In genomic region chr10:127427107-127427506, GRCm38 (mm10) we compare ENCODE assay signal across 14 mouse cellular contexts. TPM values are rescaled to one million over a fixed set of nuclear protein-coding genes. Genes with fewer than 3 reads are reported as not detected.
DNase-seq lines count a peak whose midpoint lies in the region; ATAC-seq and TF ChIP-seq lines count a peak whose summit lies in the region.
"Had no signal": no experiment of that assay in that cellular context is flagged by ENCODE, and none has a peak within 500 bp of the region (broad histone marks: within the 10 kb centered on the region; RNA-seq: fewer than 3 reads in every experiment).

No protein-coding gene starts in this region.

- no peaks in the 10 kb centered on the region for H3K27me3 ChIP-seq in forebrain, embryonic 13.5 days
- H3K27me3 ChIP-seq in forebrain, embryonic 14.5 days (replicated peaks; ENCODE audit: control insufficient read depth, insufficient read depth, low read length) = no peaks in the 10 kb centered on the region
- no peaks in the 10 kb centered on the region for H3K27me3 ChIP-seq in liver, adult 2 months (ENCODE audit: control insufficient read depth, insufficient read depth, low read length)
- H3K27me3 ChIP-seq in liver, embryonic 12.5 days (replicated peaks) = no peaks in the 10 kb centered on the region
- no peaks in the 10 kb centered on the region for H3K27me3 ChIP-seq in heart, adult 2 months (ENCODE audit: control insufficient read depth, insufficient read depth, low read length)
- no peaks in the 10 kb centered on the region for H3K27me3 ChIP-seq in intestine, embryonic 16.5 days (replicated peaks; ENCODE audit: control insufficient read depth, insufficient read depth, low read length)
- H3K27me3 ChIP-seq: embryonic facial prominence, embryonic 13.5 days had no signal

- peaks cover 19% of the 10 kb centered on the region for H3K4me1 ChIP-seq in forebrain, embryonic 13.5 days
- H3K4me1 ChIP-seq in forebrain, embryonic 14.5 days (ENCODE audit: control insufficient read depth, insufficient read depth, low read length) = peaks cover 11% of the 10 kb centered on the region; the same call in 1 of the 2 replicates
- H3K4me1 ChIP-seq in liver, adult 2 months (ENCODE audit: control insufficient read depth, insufficient read depth, low read length) = peaks cover 23% of the 10 kb centered on the region
- peaks cover 32% of the 10 kb centered on the region for H3K4me1 ChIP-seq in liver, embryonic 12.5 days
- peaks cover 18% of the 10 kb centered on the region for H3K4me1 ChIP-seq in heart, adult 2 months (ENCODE audit: control insufficient read depth, insufficient read depth, low read length)
- H3K4me1 ChIP-seq in intestine, embryonic 16.5 days (ENCODE audit: control insufficient read depth, insufficient read depth, low read length) = peaks cover 15% of the 10 kb centered on the region

- H3K4me2 ChIP-seq in forebrain, embryonic 13.5 days = no peak overlapping the region
- no peak overlapping the region for H3K4me2 ChIP-seq in forebrain, embryonic 14.5 days (ENCODE audit: low read length)
- H3K4me2 ChIP-seq in liver, embryonic 12.5 days = no peak overlapping the region
- H3K4me2 ChIP-seq in intestine, embryonic 16.5 days (ENCODE audit: low read depth, low read length) = no peak overlapping the region
- H3K4me2 ChIP-seq: embryonic facial prominence, embryonic 13.5 days had no signal

- DNase-seq in forebrain, embryonic 14.5 days (ENCODE audit: low spot score) = no peak
- DNase-seq in liver, adult 2 months (ENCODE audit: extremely low read depth, low read depth, low spot score) = peak; percentile 61
- peak in 1 of 2 experiments; percentile 46 for DNase-seq in heart, adult 2 months
- DNase-seq in layer of hippocampus, postnatal 10 days (ENCODE audit: low spot score in 2 of 2) = no peak
- no peak for DNase-seq in adrenal gland, adult 18-20 months (ENCODE audit: low spot score in 2 of 2)
- DNase-seq: adrenal gland, adult 2 months; gastrocnemius, postnatal 25 days had no signal

- TF ChIP-seq EP300 in heart, adult 2 months (IDR thresholded peaks at IDR 0.05; ENCODE audit: insufficient read depth, low read depth, low read length) = no peak

- H3K36me3 ChIP-seq in forebrain, embryonic 13.5 days (ENCODE audit: poor library complexity, severe bottlenecking) = 0 out of 2 replicates have a peak, but pooled peaks cover 8% of the 10 kb centered on the region
- no peaks in the 10 kb centered on the region for H3K36me3 ChIP-seq in forebrain, embryonic 14.5 days (ENCODE audit: control insufficient read depth, insufficient read depth, low read length)
- 0 out of 2 replicates have a peak, but pooled peaks cover 2% of the 10 kb centered on the region for H3K36me3 ChIP-seq in liver, adult 2 months (ENCODE audit: control insufficient read depth, insufficient read depth, low read length)
- H3K36me3 ChIP-seq in liver, embryonic 12.5 days = peaks cover 13% of the 10 kb centered on the region; the same call in 1 of the 2 replicates
- H3K36me3 ChIP-seq in heart, adult 2 months (ENCODE audit: control insufficient read depth, insufficient read depth, low read length) = peaks cover 15% of the 10 kb centered on the region
- no peaks in the 10 kb centered on the region; the same call in 1 of the 2 replicates for H3K36me3 ChIP-seq in intestine, embryonic 16.5 days (ENCODE audit: control insufficient read depth, insufficient read depth, low read length)

- WGBS in forebrain, embryonic 13.5 days = 87% methylated on average over 1 of the region's 1 CpGs
- WGBS in forebrain, embryonic 14.5 days = 92% methylated on average over 1 of the region's 1 CpGs
- 67% methylated on average over 1 of the region's 1 CpGs for WGBS in liver, adult 2 months
- WGBS in liver, embryonic 12.5 days (ENCODE audit: insufficient replicate concordance) = 43% methylated on average over 1 of the region's 1 CpGs
- WGBS in heart, adult 2 months = 55% methylated on average over 1 of the region's 1 CpGs
- WGBS in intestine, embryonic 16.5 days = 74% methylated on average over 1 of the region's 1 CpGs

- ATAC-seq in forebrain, embryonic 13.5 days = no peak
- ATAC-seq in forebrain, embryonic 14.5 days = no peak
- ATAC-seq in liver, embryonic 12.5 days = no peak
- ATAC-seq in intestine, embryonic 16.5 days = 0 out of 2 replicates have a peak, but pooled peaks have one; percentile 34

- intact Hi-C loops in heart, adult 2 months (cut with DNase I) = loop anchor here (5.0 kb wide), 1 partner anchor 45 kb away; the partner anchor contains the start of gene R3hdm2

- no peak overlapping the region for H3K9ac ChIP-seq in forebrain, embryonic 13.5 days
- no peak overlapping the region for H3K9ac ChIP-seq in forebrain, embryonic 14.5 days (ENCODE audit: low read length)
- H3K9ac ChIP-seq in liver, adult 2 months (ENCODE audit: low read depth, low read length) = no peak overlapping the region
- H3K9ac ChIP-seq in liver, embryonic 12.5 days = no peak overlapping the region
- H3K9ac ChIP-seq in heart, adult 2 months (ENCODE audit: low read depth, low read length) = 0 out of 2 replicates have a peak overlapping the region, but pooled peaks have one; percentile 4
- H3K9ac ChIP-seq in intestine, embryonic 16.5 days (ENCODE audit: low read depth, low read length) = no peak overlapping the region
- H3K9ac ChIP-seq: embryonic facial prominence, embryonic 13.5 days had no signal

- TF ChIP-seq CTCF in liver, adult 2 months (IDR thresholded peaks at IDR 0.05; ENCODE audit: low read depth, low read length) = no peak
- no peak for TF ChIP-seq CTCF in heart, adult 2 months (IDR thresholded peaks at IDR 0.05)

- no peaks in the 10 kb centered on the region for H3K9me3 ChIP-seq in forebrain, embryonic 13.5 days (replicated peaks)
- no peaks in the 10 kb centered on the region for H3K9me3 ChIP-seq in forebrain, embryonic 14.5 days (replicated peaks; ENCODE audit: control insufficient read depth, low read length)
- H3K9me3 ChIP-seq in liver, embryonic 12.5 days (replicated peaks) = no peaks in the 10 kb centered on the region
- H3K9me3 ChIP-seq in intestine, embryonic 16.5 days (ENCODE audit: control insufficient read depth, low read length) = no peaks in the 10 kb centered on the region
- H3K9me3 ChIP-seq: embryonic facial prominence, embryonic 13.5 days had no signal

- TF ChIP-seq POLR2A in liver, adult 2 months (IDR thresholded peaks at IDR 0.05; ENCODE audit: extremely low read depth, insufficient read depth, low read length) = no peak
- TF ChIP-seq POLR2A in heart, adult 2 months (IDR thresholded peaks at IDR 0.05; ENCODE audit: insufficient read depth, low read depth, low read length) = no peak

- peaks cover 12% of the 10 kb centered on the region; the same call in 1 of the 2 replicates for H3K79me2 ChIP-seq in liver, adult 2 months (ENCODE audit: control insufficient read depth, insufficient read depth, low read length)
- 0 out of 2 replicates have a peak, but pooled peaks cover 1% of the 10 kb centered on the region for H3K79me2 ChIP-seq in heart, adult 2 months (replicated peaks; ENCODE audit: control insufficient read depth, insufficient read depth, low read length)

- 0 out of 2 replicates have a peak overlapping the region, but pooled peaks have one; percentile 65 for H3K27ac ChIP-seq in forebrain, embryonic 13.5 days
- H3K27ac ChIP-seq in forebrain, embryonic 14.5 days (ENCODE audit: low read depth, low read length) = no peak overlapping the region
- no peak overlapping the region for H3K27ac ChIP-seq in liver, adult 2 months (replicated peaks; ENCODE audit: insufficient read depth, low read depth, low read length)
- no peak overlapping the region for H3K27ac ChIP-seq in liver, embryonic 12.5 days
- peak overlapping the region; percentile 75 for H3K27ac ChIP-seq in heart, adult 2 months
- H3K27ac ChIP-seq in intestine, embryonic 16.5 days (ENCODE audit: low read length) = peak overlapping the region; percentile 20; the same call in 1 of the 2 replicates
- H3K27ac ChIP-seq: embryonic facial prominence, embryonic 13.5 days had no signal

- no peak overlapping the region for H3K4me3 ChIP-seq in forebrain, embryonic 13.5 days
- H3K4me3 ChIP-seq in forebrain, embryonic 14.5 days (ENCODE audit: low read depth, low read length) = no peak overlapping the region
- no peak overlapping the region for H3K4me3 ChIP-seq in liver, adult 2 months (ENCODE audit: insufficient read depth, low read depth, low read length)
- H3K4me3 ChIP-seq in liver, embryonic 12.5 days = no peak overlapping the region
- no peak overlapping the region for H3K4me3 ChIP-seq in heart, adult 2 months
- no peak overlapping the region for H3K4me3 ChIP-seq in intestine, embryonic 16.5 days (ENCODE audit: low read length)
- H3K4me3 ChIP-seq: embryonic facial prominence, embryonic 13.5 days had no signal

RNA-seq across cellular contexts. Expression of gene R3hdm2, which starts 47.0 kb away (rescaled TPM):
- 35.7 and 39.3 TPM in 2 replicates for polyA plus RNA-seq in forebrain, embryonic 13.5 days (2015; fragmentation: Nextera tagmentation; extraction: Ambion mirVana)
- polyA plus RNA-seq in forebrain, embryonic 14.5 days (2014; fragmentation: Nextera tagmentation; extraction: Ambion mirVana) = 24.2 and 32.4 TPM in 2 replicates
- 15.8 and 17.5 TPM in 2 replicates for total RNA-seq in liver, adult 2 months (2014; rRNA removed)
- 66.9 and 70.1 TPM in 2 replicates for polyA plus RNA-seq in liver, adult 2 months (2012; rRNA removed)
- polyA plus RNA-seq in liver, embryonic 12.5 days (2016; fragmentation: Nextera tagmentation; extraction: Ambion mirVana) = 16.7 and 19.0 TPM in 2 replicates
- 100 to 1,000 TPM; 151 to 171 TPM for total RNA-seq in heart, adult 2 months (2021)
- 120 and 154 TPM in 2 replicates for polyA plus RNA-seq in heart, adult 2 months (2012; rRNA removed)
- 17.7 and 18.3 TPM in 2 replicates for polyA plus RNA-seq in intestine, embryonic 16.5 days (2015; fragmentation: Nextera tagmentation; extraction: Ambion mirVana)
- 100 to 1,000 TPM; 174 to 178 TPM for total RNA-seq in layer of hippocampus, postnatal 10 days (2021)
- total RNA-seq in adrenal gland, adult 18-20 months (2021) = 100 to 1,000 TPM; 104 to 117 TPM

RNA-seq across cellular contexts. Expression of gene Inhbc, which starts 56.9 kb away (rescaled TPM):
- polyA plus RNA-seq in forebrain, embryonic 13.5 days (2015; fragmentation: Nextera tagmentation; extraction: Ambion mirVana) = not detected in 2 replicates
- polyA plus RNA-seq in forebrain, embryonic 14.5 days (2014; fragmentation: Nextera tagmentation; extraction: Ambion mirVana) = not detected in 2 replicates
- total RNA-seq in liver, adult 2 months (2014; rRNA removed) = 8.2 and 18.4 TPM in 2 replicates
- polyA plus RNA-seq in liver, adult 2 months (2012; rRNA removed) = 58.0 and 61.8 TPM in 2 replicates
- 1.1 and 1.5 TPM in 2 replicates for polyA plus RNA-seq in liver, embryonic 12.5 days (2016; fragmentation: Nextera tagmentation; extraction: Ambion mirVana)
- not detected for total RNA-seq in heart, adult 2 months (2021)
- polyA plus RNA-seq in heart, adult 2 months (2012; rRNA removed) = 0.18 TPM in 1 of 2 replicates, not detected in the other
- polyA plus RNA-seq in intestine, embryonic 16.5 days (2015; fragmentation: Nextera tagmentation; extraction: Ambion mirVana) = not detected in 2 replicates
- not detected for total RNA-seq in layer of hippocampus, postnatal 10 days (2021)
- not detected for total RNA-seq in adrenal gland, adult 18-20 months (2021)
- total RNA-seq: gastrocnemius, postnatal 25 days; left cerebral cortex, adult 18-20 months had no signal
- polyA plus RNA-seq: cerebellum, adult 2 months; embryonic facial prominence, embryonic 13.5 days; kidney, adult 2 months had no signal

Comparison
In these comparisons a context has a peak if more than half of its experiments do, and no peak if none do; other contexts are left out.
1. H3K27ac ChIP-seq: peak in forebrain, embryonic 13.5 days (single experiment), heart, adult 2 months (single experiment) and intestine, embryonic 16.5 days (single experiment); none in forebrain, embryonic 14.5 days (single experiment), liver, adult 2 months (single experiment) and liver, embryonic 12.5 days (single experiment).
2. RNA of gene Inhbc, which starts 56.9 kb away (polyA plus RNA-seq): 58.0 to 61.8 TPM in liver, adult 2 months; 1.1 to 1.5 TPM in liver, embryonic 12.5 days, not detected in intestine, embryonic 16.5 days, not detected in forebrain, embryonic 13.5 days, not detected in forebrain, embryonic 14.5 days and 0.18 TPM in heart, adult 2 months; every median in the first group is over 10 times any median in the second.